Mouse (Mus musculus): Measurements from ENCODE around the gene Stard3.

The Stard3 gene

GRCm38 (mm10) chr11:98353651-98354211 is 4.4 kb upstream of the Stard3 start:
- ChIA-PET POLR2A (interaction anchor here in 3 of 4 experiments (0.6 to 1.3 kb wide), 6 partner anchors 11 to 549 kb away, joined by 3 to 5 read pairs (median 3); partner anchors contain the start of genes Ormdl3 (in 1 of the 3) and Pgap3 (in 1 of the 3)), CTCF (interaction anchor here (0.7 to 7.5 kb wide), 5 partner anchors 10 to 11 kb away, joined by 3 to 65 read pairs (median 3); no protein-coding TSS in a partner anchor)

GRCm38 (mm10) chr11:98354445-98354844 is 3.7 kb upstream of the Stard3 start:
- POLR2A ChIA-PET = interaction anchor here in 2 of 4 experiments (0.6 to 2.7 kb wide), 7 partner anchors 9 to 131 kb away, joined by 3 to 7 read pairs (median 3); no protein-coding TSS in a partner anchor
- CTCF ChIA-PET = interaction anchor here in 3 of 4 experiments (0.5 to 7.5 kb wide), 11 partner anchors 10 to 1900 kb away, joined by 3 to 65 read pairs (median 5); no protein-coding TSS in a partner anchor

- POLR2A ChIA-PET = interaction anchor here (0.6 to 2.7 kb wide), 13 partner anchors 8 to 94 kb away, joined by 3 to 7 read pairs (median 3); partner anchors contain the start of gene Pnmt (in 1 of the 4)
- CTCF ChIA-PET = interaction anchor here (0.5 to 7.5 kb wide), 41 partner anchors 8 to 431 kb away, joined by 3 to 65 read pairs (median 3); partner anchors contain the start of gene Ormdl3 (in 1 of the 4)
These were observed 2.4 kb upstream of the Stard3 start for GRCm38 (mm10) chr11:98355732-98356299.

- ChIA-PET POLR2A (interaction anchor here in 3 of 4 experiments (0.6 to 2.7 kb wide), 8 partner anchors 8 to 108 kb away, joined by 3 to 7 read pairs (median 4); no protein-coding TSS in a partner anchor), CTCF (interaction anchor here (0.6 to 7.5 kb wide), 14 partner anchors 14 to 420 kb away, joined by 3 to 65 read pairs (median 4); no protein-coding TSS in a partner anchor)
These were observed 1.4 kb upstream of the Stard3 start for GRCm38 (mm10) chr11:98356625-98357394.

GRCm38 (mm10) chr11:98357396-98358160 is 590 bp upstream of the Stard3 start:
- CTCF ChIA-PET = interaction anchor here (0.5 to 7.5 kb wide), 36 partner anchors 7 to 1000 kb away, joined by 3 to 65 read pairs (median 4); partner anchors contain the start of genes Erbb2 (in 1 of the 4), Mien1 (in 1 of the 4), Ormdl3 (in 1 of the 4) and Ppp1r1b (in 1 of the 4)
- POLR2A ChIA-PET = interaction anchor here (0.5 to 3.3 kb wide), 57 partner anchors 8 to 526 kb away, joined by 3 to 28 read pairs (median 4); partner anchors contain the start of genes Ormdl3 (in 2 of the 4), Pgap3 (in 2 of the 4), Ppp1r1b (in 2 of the 4) and Tcap (in 2 of the 4)

GRCm38 (mm10) chr11:98360866-98361521 is 2.8 kb downstream of the Stard3 start:
- POLR2A ChIA-PET = interaction anchor here in 3 of 4 experiments (0.5 to 3.3 kb wide), 8 partner anchors 9 to 416 kb away, joined by 3 to 22 read pairs (median 3); no protein-coding TSS in a partner anchor
- CTCF ChIA-PET = interaction anchor here in 3 of 4 experiments (0.6 to 3.3 kb wide), 8 partner anchors 12 to 97 kb away, joined by 3 to 14 read pairs (median 5); no protein-coding TSS in a partner anchor

GRCm38 (mm10) chr11:98363817-98364216 is 5.6 kb downstream of the Stard3 start:
- ChIA-PET CTCF (interaction anchor here in 3 of 4 experiments (0.8 to 3.3 kb wide), 10 partner anchors 8 to 233 kb away, joined by 3 to 14 read pairs (median 3); no protein-coding TSS in a partner anchor), POLR2A (interaction anchor here in 3 of 4 experiments (0.5 to 1.2 kb wide), 6 partner anchors 8 to 28 kb away, joined by 3 to 4 read pairs (median 3); partner anchors contain the start of gene Ppp1r1b (in 1 of the 3))

- ChIA-PET CTCF (interaction anchor here (0.5 to 2.7 kb wide), 12 partner anchors 8 to 362 kb away, joined by 3 to 12 read pairs (median 4); partner anchors contain the start of gene Ppp1r1b (in 1 of the 4)), POLR2A (interaction anchor here in 3 of 4 experiments (0.5 to 1.0 kb wide), 5 partner anchors 8 to 28 kb away, joined by 3 to 4 read pairs (median 3); partner anchors contain the start of gene Ppp1r1b (in 1 of the 3))
These were observed 6.2 kb downstream of the Stard3 start for GRCm38 (mm10) chr11:98364410-98364809.

GRCm38 (mm10) chr11:98366290-98366689 is 8.1 kb downstream of the Stard3 start:
- POLR2A ChIA-PET = interaction anchor here in 2 of 4 experiments (0.5 to 1.9 kb wide), 7 partner anchors 8 to 141 kb away, joined by 3 to 7 read pairs (median 5); partner anchors contain the start of gene Stard3 (in 1 of the 2)
- CTCF ChIA-PET = interaction anchor here in 3 of 4 experiments (0.6 to 2.7 kb wide), 7 partner anchors 11 to 92 kb away, joined by 3 to 10 read pairs (median 3); no protein-coding TSS in a partner anchor

- ChIA-PET CTCF (interaction anchor here in 2 of 4 experiments (0.6 to 2.7 kb wide), 6 partner anchors 12 to 31 kb away, joined by 3 to 10 read pairs (median 6); partner anchors contain the start of gene Ppp1r1b (in 1 of the 2)), POLR2A (interaction anchor here in 2 of 4 experiments (0.6 to 2.8 kb wide), 7 partner anchors 9 to 220 kb away, joined by 3 to 9 read pairs (median 5); partner anchors contain the start of genes Stard3 (in 2 of the 2) and Ormdl3 (in 1 of the 2))
These were observed 9.1 kb downstream of the Stard3 start for GRCm38 (mm10) chr11:98367171-98367862.

- ChIA-PET POLR2A (interaction anchor here in 3 of 4 experiments (0.6 to 2.8 kb wide), 4 partner anchors 9 to 219 kb away, joined by 3 to 9 read pairs (median 5); partner anchors contain the start of genes Stard3 (in 3 of the 3) and Ormdl3 (in 1 of the 3)), CTCF (interaction anchor here in 2 of 4 experiments (1.0 to 2.5 kb wide), 2 partner anchors 25 to 69 kb away, joined by 3 to 8 read pairs (median 4); no protein-coding TSS in a partner anchor)
These were observed 9.7 kb downstream of the Stard3 start for GRCm38 (mm10) chr11:98367863-98368186.

GRCm38 (mm10) chr11:98369337-98369736 is 11.2 kb downstream of the Stard3 start:
- CTCF ChIA-PET = interaction anchor here (0.6 to 1.6 kb wide), 7 partner anchors 11 to 182 kb away, joined by 3 to 5 read pairs (median 3); partner anchors contain the start of gene Stard3 (in 1 of the 4)
- POLR2A ChIA-PET = interaction anchor here in 3 of 4 experiments (0.7 to 2.8 kb wide), 7 partner anchors 9 to 230 kb away, joined by 3 to 9 read pairs (median 3); partner anchors contain the start of gene Stard3 (in 3 of the 3)

GRCm38 (mm10) chr11:98370588-98370987 is 12.4 kb downstream of the Stard3 start:
- POLR2A ChIA-PET = interaction anchor here in 3 of 4 experiments (0.6 to 3.8 kb wide), 9 partner anchors 9 to 161 kb away, joined by 3 to 23 read pairs (median 6); partner anchors contain the start of genes Stard3 (in 3 of the 3) and Pgap3 (in 1 of the 3)

GRCm38 (mm10) chr11:98371556-98372240 is 13.5 kb downstream of the Stard3 start:
- POLR2A ChIA-PET = interaction anchor here in 3 of 4 experiments (0.5 to 3.8 kb wide), 24 partner anchors 9 to 313 kb away, joined by 3 to 23 read pairs (median 4); partner anchors contain the start of genes Stard3 (in 3 of the 3), Pgap3 (in 2 of the 3), Mien1 (in 1 of the 3) and Ormdl3 (in 1 of the 3)

More at GRCm38 (mm10) chr11:98370588-98370987, 12.4 kb downstream of the Stard3 start:
- CTCF ChIA-PET = interaction anchor here (0.6 to 3.7 kb wide), 12 partner anchors 12 to 187 kb away, joined by 3 to 40 read pairs (median 6); partner anchors contain the start of genes Ppp1r1b (in 1 of the 4) and Stard3 (in 1 of the 4)

More at GRCm38 (mm10) chr11:98371556-98372240, 13.5 kb downstream of the Stard3 start:
- CTCF ChIA-PET = interaction anchor here (0.5 to 3.7 kb wide), 84 partner anchors 8 to 840 kb away, joined by 3 to 40 read pairs (median 4); partner anchors contain the start of genes Stard3 (in 3 of the 4), Mien1 (in 2 of the 4), Pnmt (in 2 of the 4) and Tcap (in 2 of the 4)
